ENCODE assay signal across 10 mouse cellular contexts in genomic region chr10:44328347-44328746, GRCm38 (mm10).
A peak's percentile ranks its signal among the peaks of the same experiment; 100 is the strongest.
DNase-seq lines count a peak whose midpoint lies in the region; ATAC-seq and TF ChIP-seq lines count a peak whose summit lies in the region.
"Had no signal": no experiment of that assay in that cellular context is flagged by ENCODE, and none has a peak within 500 bp of the region (broad histone marks: within the 10 kb centered on the region; RNA-seq: fewer than 3 reads in every experiment).

No protein-coding gene starts in this region.

- H3K27ac ChIP-seq in liver, embryonic 14.5 days = no peak overlapping the region
- H3K27ac ChIP-seq in liver, embryonic 12.5 days = no peak overlapping the region
- no peak overlapping the region for H3K27ac ChIP-seq in lung, postnatal 0 days (ENCODE audit: low read length)
- H3K27ac ChIP-seq: heart, embryonic 15.5 days had no signal

- no peaks in the 10 kb centered on the region for H3K9me3 ChIP-seq in liver, embryonic 14.5 days (ENCODE audit: control insufficient read depth, low read length)
- H3K9me3 ChIP-seq in liver, embryonic 12.5 days (replicated peaks) = no peaks in the 10 kb centered on the region
- no peaks in the 10 kb centered on the region for H3K9me3 ChIP-seq in lung, postnatal 0 days (ENCODE audit: low read length)
- H3K9me3 ChIP-seq: heart, embryonic 15.5 days; megakaryocyte, embryonic 14.5 days had no signal

- WGBS in liver, embryonic 14.5 days (ENCODE audit: insufficient replicate concordance) = 29% methylated on average over 3 of the region's 3 CpGs
- 35% methylated on average over 3 of the region's 3 CpGs for WGBS in liver, embryonic 12.5 days (ENCODE audit: insufficient replicate concordance)
- WGBS in lung, postnatal 0 days = 44% methylated on average over 3 of the region's 3 CpGs

- H3K4me2 ChIP-seq in liver, embryonic 14.5 days (ENCODE audit: low read depth) = no peak overlapping the region
- no peak overlapping the region for H3K4me2 ChIP-seq in liver, embryonic 12.5 days
- no peak overlapping the region for H3K4me2 ChIP-seq in lung, postnatal 0 days (replicated peaks; ENCODE audit: low read depth, low read length)
- H3K4me2 ChIP-seq: heart, embryonic 15.5 days had no signal

- H3K4me1 ChIP-seq in liver, embryonic 14.5 days (replicated peaks; ENCODE audit: control insufficient read depth in 2 of 2, insufficient read depth in 2 of 2, low read length in 1 of 2) = peaks cover 16 to 23% of the 10 kb centered on the region in 2 experiments
- peaks cover 40% of the 10 kb centered on the region for H3K4me1 ChIP-seq in liver, embryonic 12.5 days
- no peaks in the 10 kb centered on the region for H3K4me1 ChIP-seq in lung, postnatal 0 days (ENCODE audit: insufficient read depth, low read depth, low read length)

- no peaks in the 10 kb centered on the region for H3K27me3 ChIP-seq in liver, embryonic 14.5 days (ENCODE audit: control insufficient read depth, insufficient read depth, low read length)
- no peaks in the 10 kb centered on the region for H3K27me3 ChIP-seq in liver, embryonic 12.5 days (replicated peaks)
- H3K27me3 ChIP-seq in lung, postnatal 0 days (replicated peaks; ENCODE audit: insufficient read depth, low read length) = no peaks in the 10 kb centered on the region
- H3K27me3 ChIP-seq: heart, embryonic 15.5 days; megakaryocyte, embryonic 14.5 days had no signal

- peak; percentile 51 for TF ChIP-seq CTCF in liver, embryonic 14.5 days (IDR thresholded peaks at IDR 0.05; ENCODE audit: low read depth)
- TF ChIP-seq CTCF in lung, postnatal 0 days (IDR thresholded peaks at IDR 0.05) = peak; percentile 75

- no peak for TF ChIP-seq EP300 in liver, embryonic 14.5 days (IDR thresholded peaks at IDR 0.05; ENCODE audit: low read depth)
- no peak for TF ChIP-seq EP300 in lung, postnatal 0 days (IDR thresholded peaks at IDR 0.05)

- no peak overlapping the region for H3K4me3 ChIP-seq in liver, embryonic 14.5 days (ENCODE audit: insufficient read depth in 1 of 2, low read depth in 2 of 2, low read length in 2 of 2)
- no peak overlapping the region for H3K4me3 ChIP-seq in liver, embryonic 12.5 days
- no peak overlapping the region for H3K4me3 ChIP-seq in lung, postnatal 0 days (ENCODE audit: low read depth, low read length)
- H3K4me3 ChIP-seq: heart, embryonic 15.5 days; megakaryocyte, embryonic 14.5 days had no signal

- no peak overlapping the region for H3K9ac ChIP-seq in liver, embryonic 14.5 days (replicated peaks)
- H3K9ac ChIP-seq in liver, embryonic 12.5 days = no peak overlapping the region
- no peak overlapping the region for H3K9ac ChIP-seq in lung, postnatal 0 days (replicated peaks; ENCODE audit: low read depth)
- H3K9ac ChIP-seq: heart, embryonic 15.5 days had no signal

- no peaks in the 10 kb centered on the region for H3K36me3 ChIP-seq in liver, embryonic 14.5 days (replicated peaks; ENCODE audit: control insufficient read depth, insufficient read depth, low read depth)
- H3K36me3 ChIP-seq in liver, embryonic 12.5 days = no peaks in the 10 kb centered on the region
- H3K36me3 ChIP-seq in lung, postnatal 0 days (ENCODE audit: insufficient read depth, low read length) = no peaks in the 10 kb centered on the region

- ATAC-seq in liver, embryonic 14.5 days (ENCODE audit: insufficient read depth) = no peak
- ATAC-seq in liver, embryonic 12.5 days = no peak
- ATAC-seq in lung, postnatal 0 days = no peak

- peak; percentile 70 for DNase-seq in embryo, embryonic 10.5 days (ENCODE audit: low spot score)
- no peak for DNase-seq in embryo, embryonic 10 days (ENCODE audit: low spot score)
- DNase-seq in liver, embryonic 14.5 days (ENCODE audit: low read depth in 3 of 3, low spot score in 3 of 3) = peak in 1 of 3 experiments; percentile 18
- DNase-seq in ZHBTc4 (ENCODE audit: low read depth, low spot score) = peak; percentile 39
- peak; percentile 44 for DNase-seq in hindlimb bud, embryonic 11.5 days (ENCODE audit: extremely low spot score, low read depth, low spot score)
- peak; percentile 77 for DNase-seq in lung, postnatal 0 days (ENCODE audit: low spot score)
- peak; percentile 53 for DNase-seq in thymus, postnatal 25 days
